In the genomic region with DNA sequence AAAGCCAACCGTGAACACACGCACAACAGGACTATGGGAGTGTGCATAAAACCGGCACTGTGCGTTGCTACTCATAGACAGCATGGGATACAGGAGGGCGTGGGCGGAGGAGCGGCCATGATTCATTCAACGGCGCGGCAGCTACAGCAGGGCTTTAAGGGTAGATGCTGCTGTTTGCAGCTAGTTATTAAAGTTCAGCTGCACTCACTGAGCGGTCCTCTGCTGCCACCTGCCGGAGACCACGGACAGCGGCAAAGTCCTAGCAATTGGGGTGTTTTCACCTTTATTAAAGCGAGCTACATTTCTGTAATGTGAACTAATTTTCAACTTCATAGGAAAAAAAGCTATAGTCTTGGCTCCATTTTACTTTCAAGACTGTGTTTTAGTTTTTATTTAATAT, we compare ENCODE assay signal across 8 mouse cellular contexts.
A peak's percentile ranks its signal among the peaks of the same experiment; 100 is the strongest.
DNase-seq lines count a peak whose midpoint lies in the region; ATAC-seq and TF ChIP-seq lines count a peak whose summit lies in the region.

No protein-coding gene starts in this region.

- 39% methylated on average over 15 of the region's 15 CpGs for WGBS in embryonic facial prominence, embryonic 11.5 days
- WGBS in liver, embryonic 12.5 days (ENCODE audit: insufficient replicate concordance): 46% methylated on average over 15 of the region's 15 CpGs
- WGBS in neural tube, embryonic 11.5 days: 47% methylated on average over 15 of the region's 15 CpGs
- 33% methylated on average over 15 of the region's 15 CpGs for WGBS in stomach, embryonic 15.5 days

- no peaks in the 10 kb centered on the region for H3K79me3 ChIP-seq in C2C12 (ENCODE audit: low read depth)

- no peaks in the 10 kb centered on the region for H3K9me3 ChIP-seq in embryonic facial prominence, embryonic 11.5 days (replicated peaks; ENCODE audit: control insufficient read depth, low read length)
- no peaks in the 10 kb centered on the region for H3K9me3 ChIP-seq in liver, embryonic 12.5 days (replicated peaks)
- no peaks in the 10 kb centered on the region for H3K9me3 ChIP-seq in neural tube, embryonic 11.5 days (ENCODE audit: control insufficient read depth, low read length)
- H3K9me3 ChIP-seq in stomach, embryonic 15.5 days: no peaks in the 10 kb centered on the region

- peak; percentile 86 for DNase-seq in adrenal gland, postnatal 25 days
- peak; percentile 85 for DNase-seq in embryonic facial prominence, embryonic 11.5 days (ENCODE audit: low spot score)
- DNase-seq in heart, postnatal 10 days: peak; percentile 81 to 88
- peak; percentile 68 to 94 for DNase-seq in kidney, postnatal 36 days
- peak; percentile 73 for DNase-seq in neural tube, embryonic 11.5 days (ENCODE audit: low spot score)

- no peak overlapping the region for H3K4me3 ChIP-seq in C2C12 (ENCODE audit: insufficient read depth, poor library complexity, severe bottlenecking)
- H3K4me3 ChIP-seq in embryonic facial prominence, embryonic 11.5 days (ENCODE audit: low read depth, low read length): no peak overlapping the region
- H3K4me3 ChIP-seq in liver, embryonic 12.5 days: no peak overlapping the region
- H3K4me3 ChIP-seq in neural tube, embryonic 11.5 days (ENCODE audit: low read depth, low read length): no peak overlapping the region
- H3K4me3 ChIP-seq in stomach, embryonic 15.5 days (replicated peaks): no peak overlapping the region

- TF ChIP-seq CTCF in C2C12 (IDR thresholded peaks at IDR 0.05; ENCODE audit: control insufficient read depth, insufficient read depth, insufficient read length): peak; percentile 79

- H3K36me3 ChIP-seq in C2C12 (ENCODE audit: control insufficient read depth, insufficient read depth): peaks cover 23% of the 10 kb centered on the region
- H3K36me3 ChIP-seq in embryonic facial prominence, embryonic 11.5 days (replicated peaks; ENCODE audit: control insufficient read depth, insufficient read depth, low read depth, low read length): peaks cover 4% of the 10 kb centered on the region; the same call in 1 of the 2 replicates
- peaks cover 96% of the 10 kb centered on the region for H3K36me3 ChIP-seq in liver, embryonic 12.5 days
- peaks cover 11% of the 10 kb centered on the region for H3K36me3 ChIP-seq in neural tube, embryonic 11.5 days (ENCODE audit: control insufficient read depth, insufficient read depth, low read length)
- H3K36me3 ChIP-seq in stomach, embryonic 15.5 days: peaks cover 13% of the 10 kb centered on the region; the same call in 1 of the 2 replicates

- ATAC-seq in embryonic facial prominence, embryonic 11.5 days (replicated peaks; ENCODE audit: insufficient number of reproducible peaks, low FRiP score, low TSS enrichment, low read depth): peak; percentile 83; the same call in 1 of the 2 replicates
- ATAC-seq in liver, embryonic 12.5 days: 0 out of 2 replicates have a peak, but pooled peaks have one; percentile 35
- ATAC-seq in neural tube, embryonic 11.5 days (ENCODE audit: insufficient read depth, low FRiP score, low TSS enrichment): 0 out of 2 replicates have a peak, but pooled peaks have one; percentile 23
- peak; percentile 65; the same call in 1 of the 2 replicates for ATAC-seq in stomach, embryonic 15.5 days (ENCODE audit: insufficient read depth, low FRiP score, low read depth)

- no peak overlapping the region for H3K27ac ChIP-seq in embryonic facial prominence, embryonic 11.5 days (replicated peaks; ENCODE audit: low read depth, low read length)
- H3K27ac ChIP-seq in liver, embryonic 12.5 days: no peak overlapping the region
- no peak overlapping the region for H3K27ac ChIP-seq in neural tube, embryonic 11.5 days (ENCODE audit: low read depth, low read length)
- no peak overlapping the region for H3K27ac ChIP-seq in stomach, embryonic 15.5 days

- H3K9ac ChIP-seq in embryonic facial prominence, embryonic 11.5 days (replicated peaks; ENCODE audit: low read length): no peak overlapping the region
- no peak overlapping the region for H3K9ac ChIP-seq in liver, embryonic 12.5 days
- H3K9ac ChIP-seq in neural tube, embryonic 11.5 days (ENCODE audit: low read length): no peak overlapping the region
- no peak overlapping the region for H3K9ac ChIP-seq in stomach, embryonic 15.5 days

- H3K4me2 ChIP-seq in embryonic facial prominence, embryonic 11.5 days (ENCODE audit: low read depth, low read length): no peak overlapping the region
- no peak overlapping the region for H3K4me2 ChIP-seq in liver, embryonic 12.5 days
- no peak overlapping the region for H3K4me2 ChIP-seq in neural tube, embryonic 11.5 days (ENCODE audit: low read depth)
- no peak overlapping the region for H3K4me2 ChIP-seq in stomach, embryonic 15.5 days

- H3ac ChIP-seq in C2C12 (ENCODE audit: control insufficient read depth, insufficient read length, low read depth): no peak overlapping the region

- no peaks in the 10 kb centered on the region for H3K79me2 ChIP-seq in C2C12 (ENCODE audit: control insufficient read depth, insufficient read depth)

- H3K4me1 ChIP-seq in embryonic facial prominence, embryonic 11.5 days (ENCODE audit: control insufficient read depth, insufficient read depth, low read length): no peaks in the 10 kb centered on the region; the same call in 1 of the 2 replicates
- H3K4me1 ChIP-seq in liver, embryonic 12.5 days: no peaks in the 10 kb centered on the region
- H3K4me1 ChIP-seq in neural tube, embryonic 11.5 days (ENCODE audit: control insufficient read depth, insufficient read depth, low read length): no peaks in the 10 kb centered on the region
- no peaks in the 10 kb centered on the region for H3K4me1 ChIP-seq in stomach, embryonic 15.5 days

- intact Hi-C loops in heart, postnatal 10 days (cut with DNase I): loop anchor here (1.0 to 5.0 kb wide), 3 partner anchors 87 to 311 kb away; no protein-coding TSS in a partner anchor

- H3K27me3 ChIP-seq in C2C12 (ENCODE audit: control insufficient read depth, insufficient read depth, insufficient read length): no peaks in the 10 kb centered on the region
- H3K27me3 ChIP-seq in embryonic facial prominence, embryonic 11.5 days (ENCODE audit: control insufficient read depth, insufficient read depth, low read length): no peaks in the 10 kb centered on the region
- H3K27me3 ChIP-seq in liver, embryonic 12.5 days (replicated peaks): no peaks in the 10 kb centered on the region
- no peaks in the 10 kb centered on the region for H3K27me3 ChIP-seq in neural tube, embryonic 11.5 days (ENCODE audit: control insufficient read depth, insufficient read depth, low read length)
- no peaks in the 10 kb centered on the region for H3K27me3 ChIP-seq in stomach, embryonic 15.5 days (replicated peaks)

TF ChIP-seq in C2C12, 6 proteins besides CTCF, POLR2A, EP300 and RAD21:
- no peak for TF ChIP-seq MAX (IDR thresholded peaks at IDR 0.05)
- no peak for TF ChIP-seq FOSL1 (IDR thresholded peaks at IDR 0.05; ENCODE audit: insufficient read depth, low read length, poor library complexity, severe bottlenecking)
- no peak for TF ChIP-seq MYOG (IDR thresholded peaks at IDR 0.05; ENCODE audit: control insufficient read depth, extremely low read depth, insufficient read length)
- TF ChIP-seq USF1 (IDR thresholded peaks at IDR 0.05; ENCODE audit: low read depth): no peak
- TF ChIP-seq MYOD1 (IDR thresholded peaks at IDR 0.05; ENCODE audit: control insufficient read depth, insufficient read length, low read depth): no peak
- no peak for TF ChIP-seq CEBPB (IDR thresholded peaks at IDR 0.05; ENCODE audit: low read depth)

Comparison
In these comparisons a context has a peak if more than half of its experiments do, and no peak if none do; other contexts are left out.
1. ATAC-seq: peak in every context shown above with its lines; median percentile 83 in embryonic facial prominence, embryonic 11.5 days; 65 in stomach, embryonic 15.5 days; 35 in liver, embryonic 12.5 days; 23 in neural tube, embryonic 11.5 days.